Mouse (Mus musculus) ES-E14 (cell line): ENCODE measurements around the gene Mob2. TPM values are rescaled to one million over a fixed set of nuclear protein-coding genes. Genes with fewer than 3 reads are reported as not detected.

Experiments used
- DNase-seq: peaks from one replicate; pipeline ENCODE4 v3.0.0-alpha.2; 2013; ENCODE audit warnings: low read depth, low spot score
- H3K27ac ChIP-seq: 2 replicates; pipeline ENCODE4 v1.5.1; 2012; ENCODE audit warnings: low read depth, mild to moderate bottlenecking, low read length, moderate library complexity, mixed read lengths; ENCODE audit not compliant: poor library complexity, insufficient read depth, severe bottlenecking
- H3K36me3 ChIP-seq: 2 replicates; pipeline ENCODE4 v1.6.1; 2012; ENCODE audit warnings: mild to moderate bottlenecking, low read length, moderate library complexity, mixed read lengths; ENCODE audit not compliant: control insufficient read depth, poor library complexity, insufficient read depth, severe bottlenecking
- H3K4me1 ChIP-seq, 2 experiments: fragments of 150-350 bp in 1 of 2; sonication (generic) in 1 of 2; 2 replicates each; pipeline ENCODE4 v1.6.1; 2012; ENCODE audit warnings: low read length in 2 of 2, mild to moderate bottlenecking in 1 of 2, mixed read lengths in 1 of 2; ENCODE audit not compliant: control insufficient read depth in 2 of 2, insufficient read depth in 2 of 2, poor library complexity in 1 of 2
- H3K4me3 ChIP-seq, 2 experiments: fragments of 150-350 bp in 1 of 2; sonication (generic) in 1 of 2; 2 replicates each; pipeline ENCODE4 v1.5.1; 2012; ENCODE audit warnings: low read length in 2 of 2, low read depth in 1 of 2, mild to moderate bottlenecking in 1 of 2, mixed read lengths in 1 of 2; ENCODE audit not compliant: insufficient read depth in 1 of 2, poor library complexity in 1 of 2, severe bottlenecking in 1 of 2
- H3K9ac ChIP-seq: 2 replicates; pipeline ENCODE4 v1.6.1; 2012; ENCODE audit warnings: low read depth, mild to moderate bottlenecking, low read length, mixed read lengths; ENCODE audit not compliant: poor library complexity, insufficient read depth, severe bottlenecking
- H3K9me3 ChIP-seq: fragments of 150-350 bp; sonication (generic); 2 replicates; pipeline ENCODE4 v1.6.1; 2012; ENCODE audit warnings: low read depth, mild to moderate bottlenecking, low read length; ENCODE audit not compliant: control insufficient read depth, insufficient read depth
- CHD2 ChIP-seq: IDR thresholded peaks from 2 replicates; pipeline ENCODE4 v1.6.1; 2014; ENCODE audit warnings: mild to moderate bottlenecking, low read depth, low read length, inconsistent platforms
- HCFC1 ChIP-seq: IDR thresholded peaks from 2 replicates; pipeline ENCODE4 v1.6.1; 2012; ENCODE audit warnings: low read length, inconsistent platforms, borderline replicate concordance; ENCODE audit not compliant: insufficient read depth
- MAFK ChIP-seq: IDR thresholded peaks from 2 replicates; pipeline ENCODE4 v1.6.1; 2014; ENCODE audit warnings: mild to moderate bottlenecking, low read depth, low read length, inconsistent platforms; ENCODE audit not compliant: insufficient read depth
- ZC3H11A ChIP-seq: IDR thresholded peaks from 2 replicates; pipeline ENCODE4 v1.6.1; 2012; ENCODE audit warnings: low read depth, mild to moderate bottlenecking, inconsistent platforms, low read length, borderline replicate concordance
- ZNF384 ChIP-seq: IDR thresholded peaks from 2 replicates; pipeline ENCODE4 v1.6.1; 2012; ENCODE audit warnings: low read depth, low read length, inconsistent platforms
- in situ Hi-C, 2 experiments: fragments of 600-800 bp; cut with MboI; formaldehyde crosslinking; loops; one replicate each; pipeline ENCODE4 v1.15.1; 2025; ENCODE audit warnings: low sequenced_read_pairs in 2 of 2, inconsistent platforms in 1 of 2; ENCODE audit not compliant: unreplicated experiment in 2 of 2
- total RNA-seq: library from RNA; depleted of rRNA; stranded (reverse); fragments of 300-350 nt; gene quantifications from 2 replicates; pipeline ENCODE4 v1.2.3, GENCODE M21; 2012

Gene Mob2
- total RNA-seq, 1 experiment, result 30.7 TPM

DNA sequence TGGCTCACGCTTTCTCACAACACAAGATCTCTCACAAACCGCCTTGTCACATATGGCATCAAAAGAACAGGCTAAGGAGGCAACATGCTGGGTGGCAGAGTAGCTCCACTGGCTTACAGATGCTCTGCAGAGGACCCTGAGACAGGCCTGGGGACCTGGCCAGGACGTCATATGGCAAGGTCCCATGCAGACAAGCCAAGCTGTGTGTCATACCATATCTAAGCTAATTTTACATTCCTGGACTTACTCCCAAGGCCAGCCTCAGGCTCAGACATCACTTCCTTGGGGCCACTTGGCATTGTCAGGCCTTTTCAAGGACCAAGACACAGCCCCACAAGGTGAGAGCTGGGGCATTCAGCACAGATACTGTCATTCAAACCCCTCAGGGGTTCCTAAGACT, 5.4 kb downstream of the Mob2 start:
- 0 out of 4 replicates have a peak, but pooled peaks cover 0 to 2% of the 10 kb centered on the region in 2 experiments for H3K4me1 ChIP-seq
- no peaks in the 10 kb centered on the region for H3K9me3 ChIP-seq
- H3K4me3 ChIP-seq, result no peak overlapping the region
- H3K27ac ChIP-seq, result no peak overlapping the region
- no peaks in the 10 kb centered on the region for H3K36me3 ChIP-seq
- no peak for TF ChIP-seq HCFC1
- TF ChIP-seq CHD2, result no peak
- TF ChIP-seq MAFK, result no peak
- no peak for TF ChIP-seq ZC3H11A
- no peak for TF ChIP-seq ZNF384
- H3K9ac ChIP-seq, result no peak overlapping the region
- in situ Hi-C loops, result no loop called here
- DNase-seq, result no peak

DNA sequence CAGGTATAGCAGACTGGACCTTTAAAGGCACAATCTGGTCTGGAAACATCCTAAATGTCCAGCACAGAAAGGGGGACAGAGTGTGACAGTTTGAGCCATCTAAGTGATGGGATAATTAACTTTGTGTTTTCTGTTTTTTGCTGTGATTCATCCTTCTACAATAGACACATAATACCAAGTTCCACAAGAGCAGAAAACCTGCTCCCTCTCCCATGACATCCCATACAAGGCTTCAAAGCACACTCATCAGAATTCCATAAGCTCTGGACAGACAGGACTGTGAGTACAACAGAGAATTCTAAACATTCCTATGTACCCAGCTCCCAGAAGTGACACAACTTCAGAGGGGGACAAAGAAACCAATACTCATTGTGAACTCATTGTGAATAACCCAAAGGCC, 10.3 kb downstream of the Mob2 start:
- Histone ChIP-seq H3K4me3 (no peak overlapping the region), H3K36me3 (0 out of 2 replicates have a peak, but pooled peaks cover 2% of the 10 kb centered on the region), H3K4me1 (peaks cover 5 to 7% of the 10 kb centered on the region in 2 experiments), H3K27ac (no peak overlapping the region), H3K9ac (no peak overlapping the region), H3K9me3 (no peaks in the 10 kb centered on the region)
- in situ Hi-C loops, result no loop called here
- TF ChIP-seq ZC3H11A (no peak), ZNF384 (no peak), MAFK (no peak), CHD2 (no peak), HCFC1 (no peak)
- no peak for DNase-seq

DNA sequence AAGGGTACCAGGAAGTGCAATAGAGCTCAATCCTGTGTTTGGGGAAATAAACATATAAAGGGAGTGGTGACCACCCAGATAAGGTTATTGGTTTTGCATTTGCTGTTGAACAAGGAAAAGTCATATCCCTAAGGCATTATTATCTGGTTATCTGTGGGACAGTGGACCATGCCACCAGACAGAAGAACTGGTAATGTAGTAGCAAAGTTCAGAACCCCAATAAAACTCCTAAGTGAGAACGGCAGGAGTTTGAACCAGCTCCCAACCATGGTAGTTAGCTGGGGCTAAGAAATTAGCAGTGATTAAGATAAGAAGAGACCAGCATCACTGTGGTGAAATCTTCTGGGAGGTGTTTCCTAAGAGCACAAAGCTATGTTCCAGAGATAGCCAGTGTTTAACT, 14.9 kb downstream of the Mob2 start:
- in situ Hi-C loops, result no loop called here
- no peak overlapping the region for H3K4me3 ChIP-seq
- peaks cover 7% of the 10 kb centered on the region in 2 experiments for H3K4me1 ChIP-seq
- no peaks in the 10 kb centered on the region for H3K9me3 ChIP-seq
- DNase-seq, result no peak
- no peak overlapping the region for H3K27ac ChIP-seq
- H3K9ac ChIP-seq, result no peak overlapping the region
- TF ChIP-seq HCFC1, result no peak
- TF ChIP-seq ZC3H11A, result no peak
- no peak for TF ChIP-seq CHD2
- no peak for TF ChIP-seq MAFK
- TF ChIP-seq ZNF384, result no peak
- 0 out of 2 replicates have a peak, but pooled peaks cover 2% of the 10 kb centered on the region for H3K36me3 ChIP-seq

DNA sequence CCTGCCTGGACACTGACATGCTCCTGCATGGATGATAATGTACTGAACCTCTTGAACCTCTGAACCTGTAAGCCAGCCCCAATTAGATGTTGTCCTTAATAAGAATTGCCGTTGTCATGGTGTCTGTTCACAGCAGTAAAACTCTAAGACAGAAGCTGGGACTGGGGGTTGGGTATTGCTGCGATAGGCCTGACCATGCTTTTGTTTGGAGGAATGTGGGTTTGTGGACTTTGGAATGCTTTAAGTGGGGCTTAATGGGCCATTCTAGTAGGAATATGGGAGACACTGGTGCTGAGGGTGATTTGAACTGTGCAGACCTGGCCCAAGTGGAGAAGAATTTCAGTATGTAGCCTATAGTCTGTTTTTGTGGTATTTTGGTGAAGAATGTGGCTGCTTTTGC, 15.5 kb downstream of the Mob2 start:
- in situ Hi-C loops, result no loop called here
- Histone ChIP-seq H3K36me3 (0 out of 2 replicates have a peak, but pooled peaks cover 2% of the 10 kb centered on the region), H3K4me3 (no peak overlapping the region), H3K27ac (no peak overlapping the region), H3K9me3 (no peaks in the 10 kb centered on the region), H3K9ac (no peak overlapping the region), H3K4me1 (peaks cover 7% of the 10 kb centered on the region in 2 experiments)
- TF ChIP-seq ZC3H11A, result no peak
- TF ChIP-seq CHD2, result 0 out of 2 replicates have a peak, but pooled peaks have one; percentile 34
- DNase-seq, result no peak

DNA sequence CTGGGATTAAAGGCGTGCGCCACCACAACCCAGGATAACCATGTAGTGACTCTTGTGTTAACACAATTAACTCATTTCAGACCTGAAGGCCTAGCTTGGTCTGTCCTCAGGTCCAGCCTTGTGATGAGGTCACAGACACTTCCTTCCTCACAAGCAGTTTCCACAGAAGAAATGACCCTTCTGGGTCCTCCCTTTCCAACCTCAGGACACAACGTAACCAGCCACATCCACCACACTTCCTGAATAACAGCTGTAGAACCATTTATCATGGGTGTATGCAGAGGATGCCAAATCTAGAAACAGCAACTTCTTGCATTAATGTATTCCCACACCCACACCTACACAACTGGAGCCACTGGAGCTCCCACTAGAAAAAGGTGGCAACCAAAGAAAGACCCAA, 20.1 kb downstream of the Mob2 start:
- Histone ChIP-seq H3K4me1 (0 out of 4 replicates have a peak, but pooled peaks cover 0 to 3% of the 10 kb centered on the region in 2 experiments), H3K36me3 (no peaks in the 10 kb centered on the region), H3K9ac (no peak overlapping the region), H3K9me3 (no peaks in the 10 kb centered on the region), H3K27ac (no peak overlapping the region), H3K4me3 (no peak overlapping the region)
- DNase-seq, result no peak
- in situ Hi-C loops, result no loop called here
- TF ChIP-seq HCFC1 (no peak), CHD2 (no peak), ZNF384 (no peak), MAFK (no peak), ZC3H11A (no peak)
